Mouse (Mus musculus): Measurements from ENCODE around the gene 3110082I17Rik. TPM values are rescaled to one million over a fixed set of nuclear protein-coding genes. Genes with fewer than 3 reads are reported as not detected.

3110082I17Rik gene
- total and polyA plus RNA-seq, 3 experiments, result 41.2 to 100.0 (median 46.9) TPM

DNA sequence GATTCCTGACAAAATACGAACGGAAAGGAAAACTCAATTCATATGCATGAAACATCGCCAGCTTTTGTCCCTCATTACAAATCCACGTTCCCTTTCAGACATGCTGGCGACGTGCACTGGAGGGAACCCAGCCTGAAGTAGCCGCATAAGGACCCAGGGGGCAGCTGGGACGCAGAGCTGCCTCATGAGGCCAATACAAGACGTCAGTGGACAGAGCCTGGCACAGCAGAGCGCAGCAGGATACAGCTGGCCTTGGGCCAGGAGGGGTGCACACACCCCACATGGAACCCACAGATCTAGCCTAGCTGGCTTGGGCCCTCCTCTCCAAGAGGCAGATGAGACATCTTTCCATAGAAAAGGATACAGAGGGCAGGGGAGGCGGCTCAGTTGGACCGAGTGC is 21.9 kb downstream of the 3110082I17Rik start:
- Histone ChIP-seq H3K4me2 (ENCODE audit: insufficient read depth, low read depth, poor library complexity, severe bottlenecking) (no peak overlapping the region), H3K79me2 (replicated peaks; ENCODE audit: control insufficient read depth, extremely low read depth, insufficient read depth, poor library complexity, severe bottlenecking) (no peaks in the 10 kb centered on the region), H3K36me3 (replicated peaks in 1 of 2; ENCODE audit: control insufficient read depth in 1 of 2, insufficient read depth in 1 of 2, low read length in 1 of 2) (peaks cover 0 to 78% of the 10 kb centered on the region in 2 experiments), H3K27ac (ENCODE audit: insufficient read depth, low read depth) (no peak overlapping the region), H3K9me3 (replicated peaks; ENCODE audit: low read length) (no peaks in the 10 kb centered on the region), H3K9ac (ENCODE audit: insufficient read depth, low read depth) (no peak overlapping the region), H3K4me1 (ENCODE audit: control insufficient read depth in 1 of 2, insufficient read depth in 2 of 2) (peaks cover 0 to 10% of the 10 kb centered on the region in 2 experiments; a peak in 2 of 4 replicates), H3K27me3 (replicated peaks) (no peaks in the 10 kb centered on the region), H3K4me3 (replicated peaks in 1 of 3; ENCODE audit: low read depth in 2 of 3, low read length in 2 of 3, poor library complexity in 1 of 3) (no peak overlapping the region)
- DNase-seq (ENCODE audit: extremely low read depth), result no peak
- dilution Hi-C loops (cut with MboI; ENCODE audit: extremely low pct_ligation_motif_present, extremely low pct_unique_long_range_greater_than_20kb, low sequenced_read_pairs), result no loop called here
- no peak for TF ChIP-seq POLR2A (IDR thresholded peaks at IDR 0.05; ENCODE audit: low read depth, low read length)
- TF ChIP-seq MAX (IDR thresholded peaks at IDR 0.05; ENCODE audit: low read length), result no peak
- no peak for TF ChIP-seq RAD21 (IDR thresholded peaks at IDR 0.05; ENCODE audit: low read depth, low read length)
- in situ Hi-C loops (cut with MboI; ENCODE audit: low pct_ligation_motif_present, low pct_unique_long_range_greater_than_20kb, low sequenced_read_pairs), result no loop called here

DNA sequence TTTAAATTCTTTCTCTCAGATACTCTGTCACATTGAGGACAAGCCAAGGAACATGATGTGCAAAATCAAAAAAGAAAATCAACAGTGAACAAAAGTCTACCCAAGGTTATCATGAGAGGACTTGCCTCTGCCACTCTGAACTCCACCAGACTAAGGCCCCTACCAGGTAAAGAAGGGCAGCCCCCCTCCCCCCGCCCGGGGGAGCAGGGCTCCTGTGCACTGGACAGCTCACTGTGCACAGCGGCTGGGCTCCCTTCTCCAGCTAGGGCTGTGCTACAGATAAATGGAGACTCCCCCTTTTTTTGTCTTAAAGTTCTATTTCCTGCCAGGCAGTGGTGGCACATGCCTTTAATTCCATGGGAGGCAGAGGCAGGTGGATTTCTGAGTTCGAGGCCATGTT is 22.6 kb downstream of the 3110082I17Rik start:
- TF ChIP-seq RCOR1 (conservative IDR thresholded peaks at IDR 0.05; ENCODE audit: low read depth, low read length) (no peak), MYC (IDR thresholded peaks at IDR 0.05; ENCODE audit: low read depth, low read length) (no peak), HCFC1 (IDR thresholded peaks at IDR 0.05; ENCODE audit: low read depth, low read length) (no peak), POLR2A (IDR thresholded peaks at IDR 0.05; ENCODE audit: low read depth, low read length) (no peak), IRF4 (IDR thresholded peaks at IDR 0.05; ENCODE audit: low read depth, low read length) (no peak), UBTF (IDR thresholded peaks at IDR 0.05; ENCODE audit: low read depth, low read length) (no peak), BHLHE40 (IDR thresholded peaks at IDR 0.05; ENCODE audit: low read depth, low read length) (no peak), GABPA (IDR thresholded peaks at IDR 0.05; ENCODE audit: insufficient replicate concordance, low read depth, low read length) (no peak)
- H3K9ac ChIP-seq (ENCODE audit: insufficient read depth, low read depth), result no peak overlapping the region
- peaks cover 0 to 76% of the 10 kb centered on the region in 2 experiments for H3K36me3 ChIP-seq (replicated peaks in 1 of 2; ENCODE audit: control insufficient read depth in 1 of 2, insufficient read depth in 1 of 2, low read length in 1 of 2)
- dilution Hi-C loops (cut with MboI; ENCODE audit: extremely low pct_ligation_motif_present, extremely low pct_unique_long_range_greater_than_20kb, low sequenced_read_pairs), result no loop called here
- H3K79me2 ChIP-seq (replicated peaks; ENCODE audit: control insufficient read depth, extremely low read depth, insufficient read depth, poor library complexity, severe bottlenecking), result no peaks in the 10 kb centered on the region
- no peaks in the 10 kb centered on the region for H3K9me3 ChIP-seq (replicated peaks; ENCODE audit: low read length)
- H3K27me3 ChIP-seq (replicated peaks), result no peaks in the 10 kb centered on the region
- in situ Hi-C loops (cut with MboI; ENCODE audit: low pct_ligation_motif_present, low pct_unique_long_range_greater_than_20kb, low sequenced_read_pairs), result no loop called here
- H3K4me1 ChIP-seq (ENCODE audit: control insufficient read depth in 1 of 2, insufficient read depth in 2 of 2), result peaks cover 0 to 10% of the 10 kb centered on the region in 2 experiments; a peak in 2 of 4 replicates
- H3K4me2 ChIP-seq (ENCODE audit: insufficient read depth, low read depth, poor library complexity, severe bottlenecking), result no peak overlapping the region
- no peak overlapping the region for H3K27ac ChIP-seq (ENCODE audit: insufficient read depth, low read depth)
- DNase-seq (ENCODE audit: extremely low read depth), result no peak
- H3K4me3 ChIP-seq (replicated peaks in 1 of 3; ENCODE audit: low read depth in 2 of 3, low read length in 2 of 3, poor library complexity in 1 of 3), result no peak overlapping the region

DNA sequence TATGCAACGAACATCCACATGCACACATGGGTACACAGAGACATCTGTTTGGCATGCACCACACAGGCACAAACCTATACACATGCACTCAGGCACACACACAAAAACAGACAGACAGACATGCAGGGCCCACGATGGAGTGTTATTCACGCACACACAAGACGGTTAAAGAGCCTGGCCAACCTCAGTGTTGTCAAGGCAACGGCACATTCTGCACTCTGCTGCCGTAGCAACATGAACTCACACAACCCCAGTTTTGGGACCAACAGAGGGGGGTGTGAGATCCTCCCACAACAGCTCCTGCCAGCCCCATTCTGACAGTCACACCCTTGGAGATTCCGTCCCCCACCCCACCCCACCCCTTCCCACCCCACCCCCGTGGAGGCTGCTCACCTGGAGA is 25.4 kb downstream of the 3110082I17Rik start:
- no peaks in the 10 kb centered on the region for H3K27me3 ChIP-seq (replicated peaks)
- H3K4me3 ChIP-seq (replicated peaks in 1 of 3; ENCODE audit: low read depth in 2 of 3, low read length in 2 of 3, poor library complexity in 1 of 3), result no peak overlapping the region
- in situ Hi-C loops (cut with MboI; ENCODE audit: low pct_ligation_motif_present, low pct_unique_long_range_greater_than_20kb, low sequenced_read_pairs) (no loop called here), dilution Hi-C loops (cut with MboI; ENCODE audit: extremely low pct_ligation_motif_present, extremely low pct_unique_long_range_greater_than_20kb, low sequenced_read_pairs) (no loop called here)
- H3K27ac ChIP-seq (ENCODE audit: insufficient read depth, low read depth), result no peak overlapping the region
- H3K9ac ChIP-seq (ENCODE audit: insufficient read depth, low read depth), result no peak overlapping the region
- H3K4me1 ChIP-seq (ENCODE audit: control insufficient read depth in 1 of 2, insufficient read depth in 2 of 2), result peaks cover 0 to 10% of the 10 kb centered on the region in 2 experiments; a peak in 2 of 4 replicates
- no peak overlapping the region for H3K4me2 ChIP-seq (ENCODE audit: insufficient read depth, low read depth, poor library complexity, severe bottlenecking)
- H3K79me2 ChIP-seq (replicated peaks; ENCODE audit: control insufficient read depth, extremely low read depth, insufficient read depth, poor library complexity, severe bottlenecking), result no peaks in the 10 kb centered on the region
- no peaks in the 10 kb centered on the region for H3K9me3 ChIP-seq (replicated peaks; ENCODE audit: low read length)
- peaks cover 0 to 72% of the 10 kb centered on the region in 2 experiments for H3K36me3 ChIP-seq (replicated peaks in 1 of 2; ENCODE audit: control insufficient read depth in 1 of 2, insufficient read depth in 1 of 2, low read length in 1 of 2)
- no peak for DNase-seq (ENCODE audit: extremely low read depth)
- TF ChIP-seq RCOR1 (conservative IDR thresholded peaks at IDR 0.05; ENCODE audit: low read depth, low read length) (no peak), ZNF384 (IDR thresholded peaks at IDR 0.05; ENCODE audit: low read depth, low read length) (no peak), ETS1 (conservative IDR thresholded peaks at IDR 0.05; ENCODE audit: low read depth, low read length) (no peak), ELF1 (IDR thresholded peaks at IDR 0.05; ENCODE audit: low read depth, low read length) (no peak), TCF12 (IDR thresholded peaks at IDR 0.05; ENCODE audit: low read depth, low read length) (no peak), POLR2A (IDR thresholded peaks at IDR 0.05; ENCODE audit: low read depth, low read length) (no peak), KAT2A (IDR thresholded peaks at IDR 0.05; ENCODE audit: insufficient replicate concordance, low read length) (no peak), ZMIZ1 (IDR thresholded peaks at IDR 0.05; ENCODE audit: low read depth, low read length) (no peak), EP300 (IDR thresholded peaks at IDR 0.05; ENCODE audit: low read length) (no peak), POLR2AphosphoS2 (IDR thresholded peaks at IDR 0.05; ENCODE audit: low read depth, low read length) (no peak), SIN3A (IDR thresholded peaks at IDR 0.05; ENCODE audit: low read length) (no peak), UBTF (IDR thresholded peaks at IDR 0.05; ENCODE audit: low read depth, low read length) (no peak), JUND (conservative IDR thresholded peaks at IDR 0.05; ENCODE audit: low read depth, low read length) (no peak), NELFE (IDR thresholded peaks at IDR 0.05; ENCODE audit: low read depth, low read length) (no peak), MAZ (IDR thresholded peaks at IDR 0.05; ENCODE audit: low read depth, low read length) (no peak), CHD2 (IDR thresholded peaks at IDR 0.05; ENCODE audit: low read length) (no peak), USF1 (IDR thresholded peaks at IDR 0.05; ENCODE audit: low read depth, low read length) (no peak), ZC3H11A (IDR thresholded peaks at IDR 0.05; ENCODE audit: low read depth, low read length) (no peak), HCFC1 (IDR thresholded peaks at IDR 0.05; ENCODE audit: low read depth, low read length) (no peak)

Data from CH12.LX (cell line).